Mouse (Mus musculus) forebrain, embryonic 12.5 days (tissue): Measurements from ENCODE around the gene P4hb. TPM values are rescaled to one million over a fixed set of nuclear protein-coding genes. Genes with fewer than 3 reads are reported as not detected.
"Not testable (repeated sequence)": the region's sequence is repeated elsewhere in the genome, so short reads cannot be mapped to it uniquely, and the experiment has no call there.

Source experiments
- ATAC-seq: fragments of 200-750 bp; cut with Nextera tagmentation; 2 replicates; pipeline ENCODE4 v1.8.0; 2017; ENCODE audit warnings: moderate TSS enrichment; ENCODE audit not compliant: low FRiP score
- H3K27ac ChIP-seq: fragments of 300-500 bp; sonication (generic); 2 replicates; pipeline ENCODE4 v1.5.1; 2016; ENCODE audit warnings: mild to moderate bottlenecking
- H3K27me3 ChIP-seq: fragments of 300-500 bp; sonication (generic); 2 replicates; pipeline ENCODE4 v1.6.1; 2016; ENCODE audit warnings: mild to moderate bottlenecking
- H3K36me3 ChIP-seq: fragments of 300-500 bp; sonication (generic); replicated peaks from 2 replicates; pipeline ENCODE4 v1.6.1; 2016; ENCODE audit warnings: mild to moderate bottlenecking
- H3K4me1 ChIP-seq: fragments of 300-500 bp; sonication (generic); 2 replicates; pipeline ENCODE4 v1.6.1; 2016
- H3K4me2 ChIP-seq: fragments of 300-500 bp; sonication (generic); 2 replicates; pipeline ENCODE4 v1.6.1; 2016; ENCODE audit warnings: mild to moderate bottlenecking, moderate library complexity
- H3K4me3 ChIP-seq: fragments of 300-500 bp; sonication (generic); replicated peaks from 2 replicates; pipeline ENCODE4 v1.5.1; 2016; ENCODE audit warnings: mild to moderate bottlenecking
- H3K9ac ChIP-seq: fragments of 300-500 bp; sonication (generic); 2 replicates; pipeline ENCODE4 v1.6.1; 2016; ENCODE audit warnings: mild to moderate bottlenecking
- H3K9me3 ChIP-seq: fragments of 300-500 bp; sonication (generic); 2 replicates; pipeline ENCODE4 v1.6.1; 2016
- WGBS: fragments of 180-500 bp; shearing (Covaris S2); methylation state at CpG from one replicate; pipeline ENCODE4 v1.1.7; 2016; 5-methylcytosine and 5-hydroxymethylcytosine counted together
- polyA plus RNA-seq: library from polyadenylated mRNA; unstranded; fragments of >200 nt; fragmentation: Nextera tagmentation; extraction: Ambion mirVana; gene quantifications from 2 replicates; pipeline ENCODE4 v1.2.1, GENCODE M21; 2016

P4hb gene
- polyA plus RNA-seq, 1 experiment from 2014 or later = 362 TPM

GRCm38 (mm10) chr11:120583937-120584336, 10.9 kb upstream of the P4hb start:
- Histone ChIP-seq H3K4me3 (no peak overlapping the region), H3K4me1 (peaks cover 25% of the 10 kb centered on the region), H3K4me2 (no peak overlapping the region), H3K9ac (no peak overlapping the region), H3K27ac (no peak overlapping the region), H3K36me3 (peaks cover 62% of the 10 kb centered on the region), H3K27me3 (no peaks in the 10 kb centered on the region), H3K9me3 (0 out of 2 replicates have a peak, but pooled peaks cover 4% of the 10 kb centered on the region)
- 100% methylated on average over 1 of the region's 1 CpGs for WGBS
- no peak for ATAC-seq

- not testable (repeated sequence) for H3K9me3 ChIP-seq, H3K4me3 ChIP-seq, H3K9ac ChIP-seq, H3K27me3 ChIP-seq, ATAC-seq, H3K27ac ChIP-seq, H3K4me2 ChIP-seq
- WGBS = 94% methylated on average over 2 of the region's 2 CpGs
- peaks cover 25% of the 10 kb centered on the region for H3K4me1 ChIP-seq
- H3K36me3 ChIP-seq = peaks cover 62% of the 10 kb centered on the region
Observed at GRCm38 (mm10) chr11:120582982-120583293, 9.9 kb upstream of the P4hb start.

- Histone ChIP-seq H3K4me3 (peak overlapping the region; percentile 96), H3K27me3 (no peaks in the 10 kb centered on the region), H3K27ac (peak overlapping the region; percentile 93), H3K9me3 (0 out of 2 replicates have a peak, but pooled peaks cover 4% of the 10 kb centered on the region), H3K4me1 (peaks cover 25% of the 10 kb centered on the region), H3K4me2 (peak overlapping the region; percentile 99), H3K36me3 (peaks cover 62% of the 10 kb centered on the region), H3K9ac (peak overlapping the region; percentile 94)
- no peak for ATAC-seq
- WGBS = 77% methylated on average over 8 of the region's 8 CpGs
Observed at GRCm38 (mm10) chr11:120582268-120582981, 9.4 kb upstream of the P4hb start.

GRCm38 (mm10) chr11:120581490-120582267, 8.6 kb upstream of the P4hb start, which contains the start of gene Arhgdia:
Gene Arhgdia, minus strand, starts transcription at chr11:120581624.
- WGBS = 4% methylated on average over 70 of the region's 75 CpGs
- 0 out of 2 replicates have a peak, but pooled peaks cover 4% of the 10 kb centered on the region for H3K9me3 ChIP-seq
- peak within 1 kb of the TSS; percentile 99 for H3K4me2 ChIP-seq
- H3K4me1 ChIP-seq = peaks cover 25% of the 10 kb centered on the region
- H3K36me3 ChIP-seq = peaks cover 62% of the 10 kb centered on the region
- H3K27ac ChIP-seq = peak within 1 kb of the TSS; percentile 93
- peak; percentile 65 for ATAC-seq
- peak within 1 kb of the TSS; percentile 96 for H3K4me3 ChIP-seq
- H3K9ac ChIP-seq = peak within 1 kb of the TSS; percentile 94
- no peaks in the 10 kb centered on the region for H3K27me3 ChIP-seq

GRCm38 (mm10) chr11:120580871-120581331, 7.8 kb upstream of the P4hb start:
- ATAC-seq = peak; percentile 55
- Histone ChIP-seq H3K27me3 (no peaks in the 10 kb centered on the region), H3K9ac (peak overlapping the region; percentile 94), H3K4me1 (peaks cover 25% of the 10 kb centered on the region), H3K36me3 (peaks cover 55% of the 10 kb centered on the region), H3K4me3 (peak overlapping the region; percentile 96), H3K4me2 (peak overlapping the region; percentile 99), H3K27ac (peak overlapping the region; percentile 93), H3K9me3 (0 out of 2 replicates have a peak, but pooled peaks cover 4% of the 10 kb centered on the region)
- WGBS = 1% methylated on average over 43 of the region's 44 CpGs

DNA sequence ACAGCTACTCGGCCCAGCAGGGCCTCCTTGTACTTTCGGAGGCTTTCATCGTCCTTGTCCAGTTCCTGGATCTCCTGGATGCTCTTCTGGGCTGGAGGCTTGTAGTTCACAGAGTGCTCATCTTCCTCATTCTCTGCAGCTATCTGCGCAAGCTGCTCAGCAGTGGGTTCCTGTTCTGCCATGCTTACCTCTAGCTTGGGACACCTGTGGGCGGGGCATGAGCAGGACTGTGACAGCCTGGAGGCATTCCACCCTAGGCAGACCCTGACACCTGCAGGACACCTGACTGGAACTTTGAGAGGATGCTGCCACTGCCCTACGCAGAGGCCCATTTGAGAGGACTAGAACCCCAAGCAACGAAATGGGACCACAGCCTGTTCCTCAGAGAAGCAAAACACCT, 7.1 kb upstream of the P4hb start:
- Histone ChIP-seq H3K4me3 (peak overlapping the region; percentile 96), H3K36me3 (peaks cover 48% of the 10 kb centered on the region), H3K4me2 (peak overlapping the region; percentile 99), H3K9ac (peak overlapping the region; percentile 94), H3K27ac (peak overlapping the region; percentile 93), H3K27me3 (no peaks in the 10 kb centered on the region), H3K9me3 (0 out of 2 replicates have a peak, but pooled peaks cover 4% of the 10 kb centered on the region), H3K4me1 (peaks cover 25% of the 10 kb centered on the region)
- no peak for ATAC-seq
- 63% methylated on average over 7 of the region's 7 CpGs for WGBS

DNA sequence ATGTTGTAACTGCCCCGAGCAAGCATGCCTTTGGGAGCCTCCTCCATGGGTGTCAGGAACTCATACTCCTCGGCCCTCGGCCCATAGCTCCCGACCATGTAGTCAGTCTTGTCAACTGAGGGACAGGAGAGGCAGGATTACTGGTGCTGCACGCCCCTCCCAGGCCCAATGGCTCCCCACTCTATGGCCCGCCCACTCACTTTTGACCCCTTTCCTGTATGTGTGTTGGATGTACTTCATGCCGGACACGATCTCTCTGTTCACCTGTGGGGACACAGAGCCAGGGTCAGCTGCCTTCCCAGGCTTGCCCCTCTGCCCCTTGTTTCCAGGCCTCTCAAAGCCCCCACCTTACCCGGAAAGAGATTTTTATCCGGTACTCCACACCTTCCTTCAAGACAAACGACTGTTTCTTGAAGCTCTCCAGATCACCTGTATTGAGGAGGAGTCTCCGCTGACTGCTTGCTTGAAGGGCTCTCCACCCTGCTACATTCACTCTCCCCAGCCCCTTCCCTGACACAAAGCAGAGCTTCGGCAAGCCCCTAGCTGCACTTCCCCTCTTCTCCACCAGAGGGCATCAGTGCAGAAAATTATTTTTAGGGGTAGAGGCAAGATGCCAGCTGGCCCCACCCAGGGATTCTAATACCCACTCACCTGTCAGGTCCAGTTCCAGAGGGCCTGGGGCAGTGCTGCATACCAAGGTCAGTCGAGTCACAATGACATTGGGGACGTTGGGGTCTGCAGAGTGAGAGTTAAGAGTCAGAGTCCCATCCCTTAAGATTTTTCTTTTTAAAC, 6.5 kb upstream of the P4hb start:
- H3K36me3 ChIP-seq = peaks cover 43% of the 10 kb centered on the region

DNA sequence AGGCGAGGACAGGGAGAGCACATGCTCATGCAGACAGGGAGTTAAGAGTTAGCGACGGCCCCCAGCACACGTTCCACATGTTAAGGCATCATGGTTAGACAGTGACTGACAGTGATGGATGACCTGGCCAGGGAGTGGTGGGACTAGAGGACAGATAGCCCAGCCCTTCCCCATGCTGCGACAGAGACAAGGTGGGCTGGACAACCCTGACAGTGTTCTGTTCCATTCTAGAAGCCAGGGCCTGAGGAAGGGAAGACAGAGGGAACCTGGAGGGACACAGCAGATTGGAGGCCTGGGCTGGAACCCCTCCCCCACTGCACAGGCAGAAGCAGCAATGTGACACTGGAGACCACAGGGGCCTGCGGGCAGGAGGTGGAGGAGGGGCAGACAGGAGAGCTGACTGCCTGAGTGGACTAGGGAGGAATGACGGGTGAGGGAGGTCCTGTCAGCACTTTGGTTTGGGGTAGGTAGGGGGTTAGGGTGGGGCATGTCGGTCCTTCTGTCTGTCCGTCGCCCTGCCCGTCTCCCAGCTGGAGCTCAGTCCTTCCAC, 5.7 kb upstream of the P4hb start:
- no peak for ATAC-seq
- H3K4me2 ChIP-seq = no peak overlapping the region
- no peak overlapping the region for H3K9ac ChIP-seq
- H3K36me3 ChIP-seq = peaks cover 36% of the 10 kb centered on the region
- H3K27ac ChIP-seq = 0 out of 2 replicates have a peak overlapping the region, but pooled peaks have one; percentile 60
- H3K9me3 ChIP-seq = 0 out of 2 replicates have a peak, but pooled peaks cover 1% of the 10 kb centered on the region
- peaks cover 36% of the 10 kb centered on the region for H3K4me1 ChIP-seq
- no peaks in the 10 kb centered on the region for H3K27me3 ChIP-seq
- WGBS = 87% methylated on average over 11 of the region's 11 CpGs
- no peak overlapping the region for H3K4me3 ChIP-seq

More for the DNA sequence above, 6.5 kb upstream of the P4hb start:
- H3K27me3 ChIP-seq = no peaks in the 10 kb centered on the region
- peak overlapping the region; percentile 99 for H3K4me2 ChIP-seq
- H3K4me1 ChIP-seq = peaks cover 29% of the 10 kb centered on the region
- H3K9me3 ChIP-seq = 0 out of 2 replicates have a peak, but pooled peaks cover 4% of the 10 kb centered on the region
- peak; percentile 31 for ATAC-seq
- H3K4me3 ChIP-seq = peak overlapping the region; percentile 96
- H3K9ac ChIP-seq = peak overlapping the region; percentile 94; the same call in 1 of the 2 replicates
- 66% methylated on average over 15 of the region's 15 CpGs for WGBS
- peak overlapping the region; percentile 93 for H3K27ac ChIP-seq

- Histone ChIP-seq H3K27ac (0 out of 2 replicates have a peak overlapping the region, but pooled peaks have one; percentile 13), H3K27me3 (no peaks in the 10 kb centered on the region), H3K36me3 (peaks cover 31% of the 10 kb centered on the region), H3K4me2 (no peak overlapping the region), H3K4me3 (no peak overlapping the region), H3K4me1 (peaks cover 37% of the 10 kb centered on the region), H3K9ac (peak overlapping the region; percentile 1; the same call in 1 of the 2 replicates), H3K9me3 (no peaks in the 10 kb centered on the region)
- 90% methylated on average over 10 of the region's 10 CpGs for WGBS
- no peak for ATAC-seq
Observed at GRCm38 (mm10) chr11:120578024-120578693, 5.1 kb upstream of the P4hb start.

- Histone ChIP-seq H3K27me3 (no peaks in the 10 kb centered on the region), H3K9ac (peak overlapping the region; percentile 1; the same call in 1 of the 2 replicates), H3K36me3 (peaks cover 31% of the 10 kb centered on the region), H3K4me2 (no peak overlapping the region), H3K27ac (peak overlapping the region; percentile 36; the same call in 1 of the 2 replicates), H3K4me1 (peaks cover 37% of the 10 kb centered on the region), H3K9me3 (no peaks in the 10 kb centered on the region), H3K4me3 (no peak overlapping the region)
- 82% methylated on average over 7 of the region's 7 CpGs for WGBS
- no peak for ATAC-seq
Observed at GRCm38 (mm10) chr11:120577211-120578023, 4.4 kb upstream of the P4hb start.
